Mouse (Mus musculus) small intestine, adult 2 months (tissue): Measurements from ENCODE around the gene Cox19. TPM values are rescaled to one million over a fixed set of nuclear protein-coding genes. Genes with fewer than 3 reads are reported as not detected.

Experiments
- H3K27ac ChIP-seq: fragments of 200-500 bp; 2 replicates; pipeline ENCODE4 v1.5.1; 2012; ENCODE audit warnings: low read depth, low read length, control low read depth, inconsistent platforms; ENCODE audit not compliant: insufficient read depth
- H3K27me3 ChIP-seq: fragments of 200-500 bp; 2 replicates; pipeline ENCODE4 v1.6.1; 2012; ENCODE audit warnings: mild to moderate bottlenecking, moderate library complexity, low read length, inconsistent platforms; ENCODE audit not compliant: control insufficient read depth, insufficient read depth
- H3K36me3 ChIP-seq: fragments of 200-500 bp; 2 replicates; pipeline ENCODE4 v1.6.1; 2012; ENCODE audit warnings: mild to moderate bottlenecking, low read length, control low read depth, inconsistent platforms; ENCODE audit not compliant: control insufficient read depth, insufficient read depth
- H3K4me1 ChIP-seq: fragments of 200-500 bp; 2 replicates; pipeline ENCODE4 v1.6.1; 2012; ENCODE audit warnings: low read length, inconsistent platforms, mixed read lengths; ENCODE audit not compliant: control insufficient read depth, insufficient read depth, insufficient read length
- H3K4me3 ChIP-seq: fragments of 200-500 bp; 2 replicates; pipeline ENCODE4 v1.5.1; 2012; ENCODE audit warnings: low read depth, mild to moderate bottlenecking, control low read depth, inconsistent platforms, low read length, moderate library complexity
- CTCF ChIP-seq: fragments of 200-500 bp; IDR thresholded peaks from 2 replicates; pipeline ENCODE4 v1.5.1; 2012; ENCODE audit warnings: low read depth, mild to moderate bottlenecking, control low read depth, inconsistent platforms, low read length, moderate library complexity, mixed read lengths; ENCODE audit not compliant: insufficient replicate concordance, insufficient read length; ENCODE audit errors: extremely low read depth
- POLR2A ChIP-seq: fragments of 200-500 bp; IDR thresholded peaks from 2 replicates; pipeline ENCODE4 v1.6.1; 2012; ENCODE audit warnings: low read depth, mild to moderate bottlenecking, control low read depth, inconsistent platforms, low read length, moderate library complexity
- WGBS: fragments of 180-500 bp; shearing (Covaris S2); methylation state at CpG from one replicate; pipeline ENCODE4 v1.1.7; 2018; 5-methylcytosine and 5-hydroxymethylcytosine counted together
- polyA plus RNA-seq: library from polyadenylated mRNA; depleted of rRNA; stranded (reverse); fragments of >200 nt; gene quantifications from 2 replicates; pipeline ENCODE4 v1.2.3, GENCODE M21; 2012

Cox19 gene
- polyA plus RNA-seq, 1 experiment: 104 TPM

- Histone ChIP-seq H3K36me3 (peaks cover 18% of the 10 kb centered on the region), H3K4me1 (peaks cover 24% of the 10 kb centered on the region), H3K4me3 (peak overlapping the region; percentile 30), H3K27me3 (no peaks in the 10 kb centered on the region), H3K27ac (peak overlapping the region; percentile 91)
- TF ChIP-seq CTCF (peak; percentile 53; the same call in 1 of the 2 replicates), POLR2A (no peak)
- WGBS: 36% methylated on average over 16 of the region's 16 CpGs
Measured at GRCm38 (mm10) chr5:139333301-139334013, 17.8 kb downstream of the Cox19 start.

DNA sequence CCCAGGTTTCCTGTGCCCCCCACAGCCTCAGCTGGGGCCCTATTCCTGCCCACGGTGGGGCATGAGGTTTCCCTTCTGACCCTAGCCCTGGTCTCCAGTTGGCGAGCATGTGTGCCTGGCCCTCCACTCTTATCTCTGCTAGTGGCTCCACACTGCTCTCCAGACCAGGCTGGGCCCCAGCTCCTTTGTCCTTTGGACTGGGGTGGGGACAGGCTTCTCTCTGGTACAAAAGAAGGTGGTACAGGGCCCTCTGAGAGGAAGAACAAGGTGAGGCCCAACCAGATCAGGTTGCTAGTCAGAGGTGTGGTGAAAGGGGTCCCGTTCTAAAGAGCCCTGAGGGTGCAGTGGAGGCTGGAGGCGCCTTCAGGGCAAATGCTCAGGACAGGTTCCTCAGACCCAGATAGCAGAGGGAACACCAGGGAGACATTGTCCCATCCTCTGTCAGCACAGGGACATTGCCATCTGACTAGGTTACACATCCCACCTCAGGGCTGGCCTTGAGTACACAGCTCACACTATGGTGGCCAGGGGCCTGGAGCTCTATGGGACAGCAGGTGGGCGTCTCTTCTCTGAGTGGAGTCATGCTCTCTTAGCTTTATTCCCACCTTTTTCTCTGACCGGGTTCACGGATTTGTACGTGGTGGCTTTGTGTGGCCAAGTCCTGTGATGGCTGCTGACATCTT, 18.5 kb downstream of the Cox19 start:
- H3K27ac ChIP-seq: peak overlapping the region; percentile 91
- H3K27me3 ChIP-seq: no peaks in the 10 kb centered on the region
- peaks cover 22% of the 10 kb centered on the region for H3K4me1 ChIP-seq
- H3K4me3 ChIP-seq: peak overlapping the region; percentile 30
- H3K36me3 ChIP-seq: peaks cover 13% of the 10 kb centered on the region
- WGBS: 34% methylated on average over 8 of the region's 8 CpGs
- no peak for TF ChIP-seq CTCF
- peak; percentile 71; the same call in 1 of the 2 replicates for TF ChIP-seq POLR2A

DNA sequence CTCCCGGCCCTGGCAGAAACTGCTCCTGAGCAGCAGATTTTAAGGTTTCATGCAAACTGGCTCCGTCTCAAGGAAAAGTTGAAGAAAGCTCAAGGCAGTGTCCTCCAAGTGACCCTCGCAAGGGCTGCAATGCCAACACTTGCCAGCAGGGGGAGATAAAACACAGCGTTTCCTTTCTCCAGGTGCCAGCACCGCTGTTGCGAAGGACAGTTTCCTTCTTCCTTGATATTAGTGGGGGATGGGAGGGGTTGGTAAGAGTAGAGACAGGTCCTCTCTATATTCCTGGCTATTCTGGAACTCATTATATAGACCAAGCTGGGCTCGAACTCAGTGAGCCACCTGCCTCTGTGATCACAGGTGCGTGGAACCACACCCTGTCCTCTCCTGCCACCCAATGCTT, 19.5 kb downstream of the Cox19 start:
- Histone ChIP-seq H3K27ac (peak overlapping the region; percentile 91), H3K4me3 (no peak overlapping the region), H3K27me3 (no peaks in the 10 kb centered on the region), H3K36me3 (peaks cover 5% of the 10 kb centered on the region), H3K4me1 (peaks cover 22% of the 10 kb centered on the region)
- WGBS: 7% methylated on average over 8 of the region's 8 CpGs
- TF ChIP-seq POLR2A (0 out of 2 replicates have a peak, but pooled peaks have one; percentile 18), CTCF (peak; percentile 97)

GRCm38 (mm10) chr5:139330766-139331165, 20.5 kb downstream of the Cox19 start:
- TF ChIP-seq POLR2A (no peak), CTCF (no peak)
- peak overlapping the region; percentile 47 for H3K27ac ChIP-seq
- H3K36me3 ChIP-seq: no peaks in the 10 kb centered on the region
- H3K4me3 ChIP-seq: no peak overlapping the region
- no peaks in the 10 kb centered on the region for H3K27me3 ChIP-seq
- WGBS: 73% methylated on average over 7 of the region's 7 CpGs
- H3K4me1 ChIP-seq: peaks cover 26% of the 10 kb centered on the region

DNA sequence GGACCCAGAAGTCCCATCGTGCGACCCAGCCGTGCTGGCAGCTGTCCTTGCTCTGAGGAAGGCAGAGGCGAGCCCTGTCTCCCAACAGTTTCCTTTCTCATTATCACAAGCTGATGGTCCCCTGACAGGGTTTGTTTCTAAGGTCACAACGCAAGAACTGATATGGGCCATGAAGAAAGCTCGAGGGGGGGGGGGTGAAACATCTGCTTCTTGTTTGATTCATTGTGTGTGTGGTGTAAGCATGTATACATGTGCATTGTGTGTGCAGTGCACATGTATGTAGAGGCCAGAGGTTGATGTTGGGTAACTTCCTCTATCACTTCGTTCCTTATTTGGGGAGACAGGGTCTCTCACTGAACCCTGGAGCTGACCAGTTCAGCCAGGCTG, 23.6 kb downstream of the Cox19 start:
- Histone ChIP-seq H3K27me3 (no peaks in the 10 kb centered on the region), H3K36me3 (peaks cover 3% of the 10 kb centered on the region; the same call in 1 of the 2 replicates), H3K27ac (no peak overlapping the region), H3K4me1 (peaks cover 32% of the 10 kb centered on the region), H3K4me3 (no peak overlapping the region)
- TF ChIP-seq POLR2A: no peak
- TF ChIP-seq CTCF: no peak
- WGBS: 60% methylated on average over 7 of the region's 7 CpGs

DNA sequence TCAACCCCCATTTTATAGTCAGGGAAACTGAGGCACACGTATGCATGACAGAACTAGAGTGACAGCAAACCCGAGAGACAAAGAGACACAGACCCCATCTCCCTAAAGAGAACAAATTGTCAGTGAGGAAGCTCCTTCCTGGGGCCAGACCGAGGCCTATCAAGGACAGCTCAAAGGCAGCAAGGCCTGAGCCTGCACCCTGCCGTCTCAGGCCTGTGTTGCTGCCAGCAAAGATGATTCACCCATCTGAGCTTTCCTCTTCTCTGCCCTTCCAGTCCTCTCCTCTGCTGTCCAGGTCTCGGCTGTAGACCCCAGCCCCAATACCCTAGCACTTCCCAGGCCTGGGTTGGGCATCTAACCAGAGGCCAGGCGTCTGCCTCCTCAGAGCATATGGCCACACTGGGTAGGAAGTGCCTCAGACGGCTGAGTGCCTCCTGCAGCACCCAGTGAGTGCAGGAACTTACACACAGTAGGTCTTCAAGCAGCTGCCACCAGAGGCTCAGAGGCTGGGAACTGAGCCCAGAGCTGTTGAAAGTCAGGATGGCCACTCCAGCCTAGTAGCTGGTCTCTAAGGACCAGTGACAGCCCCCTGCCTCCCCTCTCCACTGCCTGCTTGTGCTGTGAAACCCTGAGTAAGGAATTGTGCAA, 24.1 kb downstream of the Cox19 start:
- H3K27me3 ChIP-seq: no peaks in the 10 kb centered on the region
- H3K4me3 ChIP-seq: no peak overlapping the region
- H3K36me3 ChIP-seq: peaks cover 3% of the 10 kb centered on the region; the same call in 1 of the 2 replicates
- no peak overlapping the region for H3K27ac ChIP-seq
- 83% methylated on average over 7 of the region's 7 CpGs for WGBS
- peaks cover 28% of the 10 kb centered on the region for H3K4me1 ChIP-seq
- TF ChIP-seq CTCF: no peak
- TF ChIP-seq POLR2A: no peak
